9 mouse cellular contexts compared by ENCODE assay signal in genomic region chr2:131530623-131531008, GRCm38 (mm10). TPM values are rescaled to one million over a fixed set of nuclear protein-coding genes. Genes with fewer than 3 reads are reported as not detected.
DNase-seq lines count a peak whose midpoint lies in the region; ATAC-seq and TF ChIP-seq lines count a peak whose summit lies in the region.
"Had no signal": no experiment of that assay in that cellular context is flagged by ENCODE, and none has a peak within 500 bp of the region (broad histone marks: within the 10 kb centered on the region; RNA-seq: fewer than 3 reads in every experiment).

No protein-coding gene starts in this region.

- no peaks in the 10 kb centered on the region for H3K79me2 ChIP-seq in heart, adult 2 months (replicated peaks; ENCODE audit: control insufficient read depth, insufficient read depth, low read length)

- H3K27me3 ChIP-seq in heart, adult 2 months (ENCODE audit: control insufficient read depth, insufficient read depth, low read length): no peaks in the 10 kb centered on the region
- H3K27me3 ChIP-seq in heart, embryonic 12.5 days (replicated peaks): 0 out of 2 replicates have a peak, but pooled peaks cover 5% of the 10 kb centered on the region
- no peaks in the 10 kb centered on the region for H3K27me3 ChIP-seq in forebrain, embryonic 13.5 days
- peaks cover 8% of the 10 kb centered on the region for H3K27me3 ChIP-seq in megakaryocyte, embryonic 14.5 days (replicated peaks)
- H3K27me3 ChIP-seq in splenic B cell, adult 2 months (ENCODE audit: control insufficient read depth, insufficient read depth, low read length, poor library complexity, severe bottlenecking): no peaks in the 10 kb centered on the region
- H3K27me3 ChIP-seq: embryonic facial prominence, embryonic 15.5 days had no signal

- peak; percentile 52 to 55 for DNase-seq in heart, adult 2 months
- peak; percentile 57 for DNase-seq in CD4-positive helper T cell, adult 2 months (ENCODE audit: low read depth, low spot score)
- DNase-seq in adrenal gland, postnatal 25 days: peak; percentile 54
- DNase-seq in kidney, postnatal 4 days: peak; percentile 65 to 72
- DNase-seq in splenic B cell, adult 2 months (ENCODE audit: low read depth, low spot score): peak; percentile 72

- TF ChIP-seq CTCF in heart, adult 2 months (IDR thresholded peaks at IDR 0.05): peak; percentile 76

- no peaks in the 10 kb centered on the region for H3K36me3 ChIP-seq in heart, adult 2 months (ENCODE audit: control insufficient read depth, insufficient read depth, low read length)
- peaks cover 10% of the 10 kb centered on the region; the same call in 1 of the 2 replicates for H3K36me3 ChIP-seq in heart, embryonic 12.5 days
- 0 out of 2 replicates have a peak, but pooled peaks cover 6% of the 10 kb centered on the region for H3K36me3 ChIP-seq in forebrain, embryonic 13.5 days (ENCODE audit: poor library complexity, severe bottlenecking)
- H3K36me3 ChIP-seq in megakaryocyte, embryonic 14.5 days (replicated peaks; ENCODE audit: low read length): peaks cover 41% of the 10 kb centered on the region
- H3K36me3 ChIP-seq in splenic B cell, adult 2 months (ENCODE audit: control insufficient read depth, insufficient read depth, low read length, poor library complexity, severe bottlenecking): no peaks in the 10 kb centered on the region

- H3K27ac ChIP-seq in heart, adult 2 months: no peak overlapping the region
- H3K27ac ChIP-seq in heart, embryonic 12.5 days (ENCODE audit: poor library complexity, severe bottlenecking): no peak overlapping the region
- H3K27ac ChIP-seq in forebrain, embryonic 13.5 days: no peak overlapping the region
- H3K27ac ChIP-seq: embryonic facial prominence, embryonic 15.5 days had no signal

- TF ChIP-seq POLR2A in heart, adult 2 months (IDR thresholded peaks at IDR 0.05; ENCODE audit: insufficient read depth, low read depth, low read length): no peak

- WGBS in heart, adult 2 months: 17% methylated on average over 9 of the region's 9 CpGs
- 18% methylated on average over 9 of the region's 9 CpGs for WGBS in heart, embryonic 12.5 days
- WGBS in forebrain, embryonic 13.5 days: 22% methylated on average over 9 of the region's 9 CpGs

- H3K4me2 ChIP-seq in heart, embryonic 12.5 days: no peak overlapping the region
- no peak overlapping the region for H3K4me2 ChIP-seq in forebrain, embryonic 13.5 days
- H3K4me2 ChIP-seq: embryonic facial prominence, embryonic 15.5 days had no signal

- no peak for ATAC-seq in heart, embryonic 12.5 days (ENCODE audit: insufficient number of reproducible peaks, low FRiP score)
- 0 out of 2 replicates have a peak, but pooled peaks have one; percentile 42 for ATAC-seq in forebrain, embryonic 13.5 days

- 0 out of 2 replicates have a peak, but pooled peaks have one; percentile 11 for TF ChIP-seq EP300 in heart, adult 2 months (IDR thresholded peaks at IDR 0.05; ENCODE audit: insufficient read depth, low read depth, low read length)

- no peak overlapping the region for H3K4me3 ChIP-seq in heart, adult 2 months
- H3K4me3 ChIP-seq in heart, embryonic 12.5 days: no peak overlapping the region
- no peak overlapping the region for H3K4me3 ChIP-seq in forebrain, embryonic 13.5 days
- H3K4me3 ChIP-seq in megakaryocyte, embryonic 14.5 days (replicated peaks): peak overlapping the region; percentile 6
- H3K4me3 ChIP-seq: embryonic facial prominence, embryonic 15.5 days had no signal

- H3K9me3 ChIP-seq in heart, embryonic 12.5 days (replicated peaks): no peaks in the 10 kb centered on the region
- no peaks in the 10 kb centered on the region for H3K9me3 ChIP-seq in forebrain, embryonic 13.5 days (replicated peaks)
- no peaks in the 10 kb centered on the region for H3K9me3 ChIP-seq in megakaryocyte, embryonic 14.5 days
- H3K9me3 ChIP-seq: embryonic facial prominence, embryonic 15.5 days had no signal

- no peak overlapping the region for H3K9ac ChIP-seq in heart, adult 2 months (ENCODE audit: low read depth, low read length)
- H3K9ac ChIP-seq in heart, embryonic 12.5 days: no peak overlapping the region
- H3K9ac ChIP-seq in forebrain, embryonic 13.5 days: no peak overlapping the region
- H3K9ac ChIP-seq: embryonic facial prominence, embryonic 15.5 days had no signal

- H3K4me1 ChIP-seq in heart, adult 2 months (ENCODE audit: control insufficient read depth, insufficient read depth, low read length): peaks cover 2% of the 10 kb centered on the region
- H3K4me1 ChIP-seq in heart, embryonic 12.5 days (replicated peaks): no peaks in the 10 kb centered on the region
- no peaks in the 10 kb centered on the region for H3K4me1 ChIP-seq in forebrain, embryonic 13.5 days
- H3K4me1 ChIP-seq in megakaryocyte, embryonic 14.5 days: peaks cover 64% of the 10 kb centered on the region

- intact Hi-C loops in heart, adult 2 months (cut with DNase I): loop anchor here (1.0 kb wide), 1 partner anchor 107 kb away; no protein-coding TSS in a partner anchor

RNA-seq across cellular contexts. Expression of gene Adra1d, which starts 31.5 kb away (rescaled TPM):
- 1 to 10 TPM; 4.9 to 6.3 TPM for total RNA-seq in heart, adult 2 months (2021)
- 5.4 and 6.6 TPM in 2 replicates for polyA plus RNA-seq in heart, adult 2 months (2012; rRNA removed)
- polyA plus RNA-seq in heart, embryonic 12.5 days (2016; fragmentation: Nextera tagmentation; extraction: Ambion mirVana): 0.23 and 0.45 TPM in 2 replicates
- 19.2 and 36.8 TPM in 2 replicates for total RNA-seq in adrenal gland, postnatal 25 days (2021)
- polyA plus RNA-seq in forebrain, embryonic 13.5 days (2015; fragmentation: Nextera tagmentation; extraction: Ambion mirVana): not detected in 2 replicates
- polyA plus RNA-seq in megakaryocyte, embryonic 14.5 days (2012; ENCODE audit: insufficient read depth, low replicate concordance): not detected in 2 replicates

RNA-seq across cellular contexts. Expression of gene Smox, which starts 39.3 kb away (rescaled TPM):
- 10 to 100 TPM; 23.0 to 28.1 TPM for total RNA-seq in heart, adult 2 months (2021)
- polyA plus RNA-seq in heart, adult 2 months (2012; rRNA removed): 34.8 and 39.8 TPM in 2 replicates
- polyA plus RNA-seq in heart, embryonic 12.5 days (2016; fragmentation: Nextera tagmentation; extraction: Ambion mirVana): 21.0 and 21.3 TPM in 2 replicates
- total RNA-seq in adrenal gland, postnatal 25 days (2021): 24.9 and 25.2 TPM in 2 replicates
- 51.3 and 52.5 TPM in 2 replicates for polyA plus RNA-seq in forebrain, embryonic 13.5 days (2015; fragmentation: Nextera tagmentation; extraction: Ambion mirVana)
- 504 and 573 TPM in 2 replicates for polyA plus RNA-seq in megakaryocyte, embryonic 14.5 days (2012; ENCODE audit: insufficient read depth, low replicate concordance)
